Mouse (Mus musculus) neural tube, embryonic 12.5 days (tissue): ENCODE data around the gene Cald1. TPM values are rescaled to one million over a fixed set of nuclear protein-coding genes. Genes with fewer than 3 reads are reported as not detected.

Experiments
- ATAC-seq: fragments of 200-750 bp; cut with Nextera tagmentation; 2 replicates; pipeline ENCODE4 v1.8.0; 2017; ENCODE audit warnings: low read depth, mild to moderate bottlenecking, moderate TSS enrichment, moderate library complexity; ENCODE audit not compliant: low FRiP score
- H3K27ac ChIP-seq: fragments of 300-500 bp; sonication (generic); 2 replicates; pipeline ENCODE4 v1.5.1; 2016
- H3K27me3 ChIP-seq: fragments of 300-500 bp; sonication (generic); replicated peaks from 2 replicates; pipeline ENCODE4 v1.6.1; 2016; ENCODE audit warnings: mild to moderate bottlenecking
- H3K36me3 ChIP-seq: fragments of 300-500 bp; sonication (generic); 2 replicates; pipeline ENCODE4 v1.6.1; 2016; ENCODE audit warnings: mild to moderate bottlenecking
- H3K4me1 ChIP-seq: fragments of 300-500 bp; sonication (generic); 2 replicates; pipeline ENCODE4 v1.6.1; 2016
- H3K4me2 ChIP-seq: fragments of 300-500 bp; sonication (generic); replicated peaks from 2 replicates; pipeline ENCODE4 v1.6.1; 2016; ENCODE audit warnings: mild to moderate bottlenecking
- H3K4me3 ChIP-seq: fragments of 300-500 bp; sonication (generic); 2 replicates; pipeline ENCODE4 v1.5.1; 2016
- H3K9ac ChIP-seq: fragments of 300-500 bp; sonication (generic); 2 replicates; pipeline ENCODE4 v1.6.1; 2016; ENCODE audit warnings: mild to moderate bottlenecking
- H3K9me3 ChIP-seq: fragments of 300-500 bp; sonication (generic); 2 replicates; pipeline ENCODE4 v1.6.1; 2016; ENCODE audit warnings: mild to moderate bottlenecking
- WGBS: fragments of 180-500 bp; shearing (Covaris S2); methylation state at CpG from one replicate; pipeline ENCODE4 v1.1.7; 2016; 5-methylcytosine and 5-hydroxymethylcytosine counted together
- polyA plus RNA-seq: library from polyadenylated mRNA; unstranded; fragments of >200 nt; fragmentation: Nextera tagmentation; extraction: Ambion mirVana; gene quantifications from 2 replicates; pipeline ENCODE4 v1.2.1, GENCODE M21; 2016

The Cald1 gene
- polyA plus RNA-seq: 90.0 and 112 TPM in 2 replicates

DNA sequence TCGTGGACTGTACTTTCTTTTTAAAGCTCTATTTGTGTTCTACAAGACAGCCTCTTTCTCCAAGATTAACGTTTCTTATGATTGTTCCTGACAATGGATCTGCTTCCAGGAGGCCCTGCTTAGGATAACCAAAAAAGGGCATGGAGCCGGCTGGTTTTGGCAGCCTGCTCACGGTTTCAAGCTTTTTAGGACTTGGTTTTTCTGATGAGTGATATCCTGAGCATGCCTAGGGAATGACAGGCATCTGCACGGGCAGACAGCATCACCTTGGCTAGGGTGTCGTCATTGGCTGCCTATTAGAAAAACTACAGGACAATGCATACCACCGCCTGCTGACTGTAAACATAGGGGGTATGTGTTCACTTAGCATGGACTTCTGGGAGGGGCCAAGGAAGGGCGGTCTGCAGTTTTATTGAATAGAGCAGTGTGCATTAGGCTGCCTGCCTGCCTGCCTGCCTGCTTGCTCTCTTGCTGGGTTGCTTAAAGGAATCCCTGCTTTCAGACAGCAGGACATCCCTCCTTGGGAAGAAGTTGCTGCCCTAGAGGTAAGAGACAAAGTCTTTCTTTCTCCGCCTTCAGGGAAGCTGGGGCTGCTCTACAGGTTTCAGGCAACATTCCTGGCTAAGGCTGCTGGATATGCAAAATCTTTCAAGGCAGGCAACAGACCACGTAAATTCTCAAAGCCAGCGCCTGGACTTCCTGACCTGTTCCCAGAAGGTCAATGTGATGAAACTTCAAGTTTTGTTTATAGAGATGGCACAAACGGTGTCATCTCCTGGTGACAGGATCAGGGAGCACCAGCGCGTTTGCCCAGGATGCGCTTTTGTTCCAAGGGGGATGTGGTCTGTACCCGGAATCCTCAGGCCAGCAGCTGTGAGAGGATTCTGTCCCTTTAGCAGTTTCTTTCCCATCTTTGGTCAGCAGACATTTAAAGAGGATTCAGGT is at the start of gene Cald1:
Gene Cald1, plus strand, starts transcription at position 380 of the 945 bp plus-strand sequence.
- Histone ChIP-seq H3K9ac (no peak within 1 kb of the TSS), H3K36me3 (no peaks in the 10 kb centered on the region), H3K9me3 (no peaks in the 10 kb centered on the region), H3K27me3 (no peaks in the 10 kb centered on the region), H3K4me1 (peaks cover 6% of the 10 kb centered on the region), H3K27ac (no peak within 1 kb of the TSS), H3K4me3 (0 out of 2 replicates have a peak within 1 kb of the TSS, but pooled peaks have one; percentile 9), H3K4me2 (peak within 1 kb of the TSS; percentile 47)
- ATAC-seq: no peak
- 9% methylated on average over 16 of the region's 16 CpGs for WGBS

DNA sequence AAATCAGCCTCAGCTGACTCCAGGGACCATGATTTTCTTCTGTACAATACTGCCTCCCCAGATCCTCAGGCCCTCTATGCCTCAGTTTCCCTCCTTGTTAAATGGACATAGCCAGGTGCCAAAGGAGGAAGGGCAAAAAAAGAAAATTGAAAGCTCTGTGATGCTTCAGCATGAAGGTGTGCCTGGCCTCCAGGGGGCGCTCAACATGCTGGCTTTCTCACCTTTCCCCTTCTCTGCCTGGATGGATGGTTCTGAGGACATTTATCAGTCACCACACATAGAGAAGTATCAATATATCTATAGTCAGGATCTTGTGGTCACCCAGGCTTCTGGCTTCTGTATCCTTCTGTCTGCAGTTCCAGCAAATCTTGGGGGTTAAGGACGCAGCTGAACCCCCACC is 49.3 kb upstream of the Cald1 start:
- H3K27ac ChIP-seq: no peak overlapping the region
- no peak for ATAC-seq

DNA sequence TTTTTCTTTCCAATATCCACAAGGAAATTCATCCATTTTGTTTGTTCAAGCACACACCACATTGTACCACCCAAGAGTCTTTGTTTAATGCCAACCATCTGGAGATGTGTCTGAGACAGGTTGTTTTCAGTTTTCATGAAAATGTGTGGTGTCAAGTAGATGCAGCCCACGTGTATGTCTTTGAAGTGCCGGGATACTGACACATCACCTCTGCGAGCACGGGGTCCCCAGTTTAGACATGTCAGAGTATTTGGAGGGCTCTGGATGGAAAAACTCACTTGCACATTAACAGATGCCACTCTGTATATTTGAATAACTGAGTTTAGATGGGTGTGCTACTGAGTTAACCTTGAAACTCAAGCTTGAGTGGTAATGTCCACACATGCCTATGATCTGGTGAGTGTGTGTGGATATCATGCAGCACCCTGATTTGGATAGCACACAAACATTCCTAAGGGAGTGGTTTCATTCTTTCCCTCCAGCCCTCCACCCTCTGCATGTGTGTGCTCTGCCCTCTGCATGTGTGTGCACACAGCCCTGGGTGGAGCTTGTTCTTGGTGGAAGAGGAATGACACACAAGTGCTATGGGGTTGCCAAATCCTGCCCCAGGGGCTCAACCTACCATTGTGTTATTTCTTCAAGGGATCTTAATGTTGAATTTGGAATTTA is 45.7 kb upstream of the Cald1 start:
- H3K4me2 ChIP-seq: no peak overlapping the region
- H3K9ac ChIP-seq: no peak overlapping the region
- H3K27ac ChIP-seq: no peak overlapping the region
- no peaks in the 10 kb centered on the region for H3K36me3 ChIP-seq
- WGBS: 89% methylated on average over 4 of the region's 4 CpGs
- H3K4me3 ChIP-seq: no peak overlapping the region
- H3K27me3 ChIP-seq: no peaks in the 10 kb centered on the region
- no peak for ATAC-seq
- H3K4me1 ChIP-seq: peaks cover 7% of the 10 kb centered on the region; the same call in 1 of the 2 replicates
- H3K9me3 ChIP-seq: no peaks in the 10 kb centered on the region

More for the DNA sequence above, 49.3 kb upstream of the Cald1 start:
- H3K36me3 ChIP-seq: no peaks in the 10 kb centered on the region
- H3K9ac ChIP-seq: no peak overlapping the region
- WGBS: 42% methylated on average over 2 of the region's 2 CpGs
- no peak overlapping the region for H3K4me2 ChIP-seq
- no peak overlapping the region for H3K4me3 ChIP-seq
- H3K27me3 ChIP-seq: no peaks in the 10 kb centered on the region
- peaks cover 8% of the 10 kb centered on the region; the same call in 1 of the 2 replicates for H3K4me1 ChIP-seq
- H3K9me3 ChIP-seq: no peaks in the 10 kb centered on the region

DNA sequence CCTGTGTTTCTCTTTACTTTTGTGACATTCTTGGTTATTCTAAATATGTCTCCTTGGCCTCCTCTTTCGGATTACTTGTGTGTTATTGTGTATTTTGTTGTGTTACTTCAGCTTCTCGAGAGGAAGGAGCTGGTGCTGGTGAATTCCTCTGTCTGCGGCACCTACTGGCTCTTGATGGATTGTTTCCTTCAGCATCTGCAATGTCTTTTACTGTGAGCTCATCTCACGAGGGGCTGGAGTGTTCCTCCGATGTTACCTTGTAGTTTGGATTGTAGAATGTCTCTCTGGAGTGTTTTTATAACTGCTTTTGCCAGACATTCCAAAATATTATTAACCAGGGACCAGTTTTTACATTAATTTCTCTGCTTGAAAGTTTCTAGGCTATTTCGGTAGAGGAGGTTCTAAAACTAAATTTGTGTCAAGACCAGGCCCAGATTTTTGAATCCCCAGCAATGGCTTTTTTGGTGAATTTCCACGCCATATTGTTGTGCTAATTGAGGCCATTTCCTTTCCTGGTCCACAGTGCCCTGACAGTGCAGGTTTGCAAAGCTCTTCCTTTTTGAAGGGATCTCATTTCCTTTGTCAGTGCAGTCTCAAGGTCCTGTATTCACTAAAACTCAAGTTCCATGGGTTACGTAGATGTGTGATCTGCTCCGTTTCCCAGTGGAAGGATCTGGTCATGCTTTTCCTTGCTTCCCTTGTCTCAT is 43.9 kb upstream of the Cald1 start:
- WGBS: 66% methylated on average over 9 of the region's 9 CpGs
- Histone ChIP-seq H3K9me3 (no peaks in the 10 kb centered on the region), H3K27ac (no peak overlapping the region), H3K27me3 (no peaks in the 10 kb centered on the region), H3K9ac (no peak overlapping the region), H3K4me2 (no peak overlapping the region), H3K4me1 (no peaks in the 10 kb centered on the region), H3K36me3 (no peaks in the 10 kb centered on the region), H3K4me3 (no peak overlapping the region)
- ATAC-seq: no peak

DNA sequence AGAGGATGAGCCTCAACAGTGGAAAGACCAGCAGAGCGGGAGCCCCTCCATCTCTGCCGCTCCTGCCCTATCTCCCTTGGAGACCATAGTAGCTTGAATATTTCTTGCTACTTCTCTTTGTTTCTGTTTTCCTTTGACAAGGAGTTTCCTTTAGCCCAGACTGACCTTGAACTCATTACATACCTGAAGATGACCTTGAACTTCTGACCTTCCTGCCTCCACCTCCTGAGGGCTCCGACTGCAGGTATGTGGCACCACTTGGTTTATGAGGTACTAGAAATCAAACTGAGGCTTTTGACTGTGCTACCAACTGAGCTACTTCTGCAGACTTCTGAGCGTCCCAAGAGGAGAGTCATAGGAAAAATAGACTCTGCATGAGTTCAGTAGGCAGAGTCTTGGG is 38.8 kb upstream of the Cald1 start:
- ATAC-seq: no peak
- 86% methylated on average over 4 of the region's 4 CpGs for WGBS
- no peaks in the 10 kb centered on the region for H3K9me3 ChIP-seq

DNA sequence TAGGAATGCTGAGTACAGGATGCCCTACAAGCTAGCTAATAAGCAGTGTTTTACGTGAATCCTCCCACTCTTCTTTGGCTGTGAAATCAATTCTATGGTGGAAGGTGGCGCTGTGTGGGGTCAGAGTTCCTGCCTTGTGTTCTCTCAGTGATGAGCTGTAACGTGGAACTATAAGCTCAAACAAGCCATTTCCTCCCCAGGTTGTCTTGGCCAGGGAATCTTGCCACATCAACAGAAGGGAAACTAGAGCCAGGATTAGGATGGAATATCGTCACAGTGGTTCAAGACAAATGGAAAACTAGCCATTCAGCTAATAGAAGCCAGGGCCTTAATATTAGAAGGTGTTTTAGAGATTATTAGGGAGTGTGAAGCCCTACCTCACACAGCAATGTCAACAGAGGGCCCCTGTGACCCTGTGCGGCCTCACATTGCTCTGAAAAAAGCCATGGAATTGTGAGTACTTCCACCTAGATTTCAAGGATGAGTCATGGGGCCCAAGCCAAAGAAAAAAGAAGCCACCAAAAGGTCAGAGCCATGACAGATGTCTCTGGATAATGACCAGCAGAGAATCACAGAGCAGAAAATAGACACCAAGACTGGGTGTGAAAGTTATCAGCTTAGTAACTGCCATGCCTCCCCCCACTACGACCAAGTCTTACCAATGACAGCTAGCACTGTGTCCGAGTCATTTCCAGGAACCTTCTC is 33.0 kb upstream of the Cald1 start:
- H3K4me2 ChIP-seq: no peak overlapping the region
- H3K27me3 ChIP-seq: no peaks in the 10 kb centered on the region
- 70% methylated on average over 7 of the region's 7 CpGs for WGBS
- no peak overlapping the region for H3K9ac ChIP-seq
- no peaks in the 10 kb centered on the region for H3K4me1 ChIP-seq
- ATAC-seq: no peak
- H3K36me3 ChIP-seq: no peaks in the 10 kb centered on the region
- no peak overlapping the region for H3K4me3 ChIP-seq
- no peak overlapping the region for H3K27ac ChIP-seq
- no peaks in the 10 kb centered on the region for H3K9me3 ChIP-seq

More for the DNA sequence above, 38.8 kb upstream of the Cald1 start:
- Histone ChIP-seq H3K36me3 (no peaks in the 10 kb centered on the region), H3K27me3 (no peaks in the 10 kb centered on the region), H3K27ac (no peak overlapping the region), H3K4me1 (no peaks in the 10 kb centered on the region), H3K4me3 (no peak overlapping the region), H3K4me2 (no peak overlapping the region), H3K9ac (no peak overlapping the region)

DNA sequence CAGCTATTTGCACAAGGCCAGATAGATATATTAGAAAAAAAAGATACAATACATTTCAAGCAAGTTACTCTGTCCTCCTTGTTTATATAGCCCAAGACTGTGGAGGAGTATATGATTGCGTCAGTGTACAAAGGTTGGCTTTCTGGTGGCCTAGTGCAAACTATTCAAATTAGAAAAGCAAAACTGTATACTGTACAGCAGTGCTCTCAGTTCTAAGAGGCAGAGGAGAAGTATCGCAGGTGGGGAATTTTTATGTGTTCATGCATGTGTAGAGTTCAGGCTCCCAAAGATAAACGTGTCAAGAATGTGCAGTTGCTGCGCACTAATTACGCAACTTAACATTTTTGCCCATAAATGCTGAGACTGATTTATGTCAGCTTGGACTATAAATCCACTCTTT is 31.0 kb upstream of the Cald1 start:
- 85% methylated on average over 5 of the region's 5 CpGs for WGBS
- no peak for ATAC-seq
- no peaks in the 10 kb centered on the region for H3K9me3 ChIP-seq

DNA sequence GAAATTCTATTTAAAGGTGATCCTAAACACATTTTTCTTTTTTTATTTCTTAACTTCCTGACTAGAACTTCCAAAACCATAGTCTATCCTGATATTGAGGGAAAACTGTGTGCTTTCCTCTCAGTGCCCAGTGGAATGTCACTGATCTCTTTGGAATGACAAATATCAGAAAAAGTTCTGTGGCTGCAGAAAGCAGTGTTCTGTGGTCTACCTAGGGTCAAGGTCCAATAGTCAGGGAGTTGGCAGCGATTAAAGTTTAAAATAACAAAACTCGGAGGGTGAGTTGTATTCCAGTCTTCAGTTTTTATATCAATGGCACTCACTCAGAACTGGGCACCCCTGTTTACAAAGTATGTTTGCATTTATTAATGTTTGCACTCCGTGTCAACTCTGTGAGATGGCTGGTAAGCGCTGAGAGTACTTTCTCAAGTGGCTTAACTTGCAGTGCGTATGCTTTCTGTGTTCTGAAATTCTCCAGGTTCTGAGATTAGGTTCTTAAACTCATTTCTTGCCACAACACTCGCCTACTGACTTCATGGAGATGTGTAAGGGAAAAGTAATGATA is 18.7 kb upstream of the Cald1 start:
- H3K27ac ChIP-seq: no peak overlapping the region
- no peaks in the 10 kb centered on the region for H3K9me3 ChIP-seq
- H3K4me1 ChIP-seq: no peaks in the 10 kb centered on the region
- no peak for ATAC-seq
- no peaks in the 10 kb centered on the region for H3K27me3 ChIP-seq
- 87% methylated on average over 6 of the region's 6 CpGs for WGBS
- H3K4me3 ChIP-seq: no peak overlapping the region
- no peaks in the 10 kb centered on the region for H3K36me3 ChIP-seq
- H3K9ac ChIP-seq: no peak overlapping the region
- H3K4me2 ChIP-seq: no peak overlapping the region

More for the DNA sequence above, 31.0 kb upstream of the Cald1 start:
- Histone ChIP-seq H3K4me2 (no peak overlapping the region), H3K4me1 (no peaks in the 10 kb centered on the region), H3K9ac (no peak overlapping the region), H3K36me3 (no peaks in the 10 kb centered on the region), H3K4me3 (no peak overlapping the region), H3K27ac (no peak overlapping the region), H3K27me3 (no peaks in the 10 kb centered on the region)

DNA sequence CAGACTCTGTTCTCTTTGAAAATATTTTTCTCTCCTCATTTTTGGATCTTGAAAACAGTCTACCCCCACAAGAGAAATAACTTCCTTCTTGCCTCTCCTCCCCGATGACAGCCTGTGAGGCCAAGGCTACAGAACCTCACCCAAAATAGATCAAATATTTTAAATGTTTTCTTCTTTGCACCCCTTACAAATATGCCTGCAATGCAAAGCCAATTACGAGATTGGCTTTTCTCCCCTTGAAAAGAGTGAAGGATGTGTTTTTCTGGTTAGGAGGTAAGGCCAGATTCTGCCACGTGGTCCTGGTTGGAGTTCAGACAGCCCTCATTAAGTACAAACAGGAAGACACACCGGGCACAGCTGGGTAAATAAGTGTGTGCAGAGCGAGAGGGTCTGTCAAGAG is 14.9 kb upstream of the Cald1 start:
- no peak overlapping the region for H3K4me3 ChIP-seq
- H3K9me3 ChIP-seq: no peaks in the 10 kb centered on the region
- H3K36me3 ChIP-seq: no peaks in the 10 kb centered on the region
- no peaks in the 10 kb centered on the region for H3K27me3 ChIP-seq
- no peaks in the 10 kb centered on the region for H3K4me1 ChIP-seq
- H3K9ac ChIP-seq: no peak overlapping the region
- H3K27ac ChIP-seq: no peak overlapping the region
- ATAC-seq: no peak
- 74% methylated on average over 5 of the region's 5 CpGs for WGBS
- no peak overlapping the region for H3K4me2 ChIP-seq

DNA sequence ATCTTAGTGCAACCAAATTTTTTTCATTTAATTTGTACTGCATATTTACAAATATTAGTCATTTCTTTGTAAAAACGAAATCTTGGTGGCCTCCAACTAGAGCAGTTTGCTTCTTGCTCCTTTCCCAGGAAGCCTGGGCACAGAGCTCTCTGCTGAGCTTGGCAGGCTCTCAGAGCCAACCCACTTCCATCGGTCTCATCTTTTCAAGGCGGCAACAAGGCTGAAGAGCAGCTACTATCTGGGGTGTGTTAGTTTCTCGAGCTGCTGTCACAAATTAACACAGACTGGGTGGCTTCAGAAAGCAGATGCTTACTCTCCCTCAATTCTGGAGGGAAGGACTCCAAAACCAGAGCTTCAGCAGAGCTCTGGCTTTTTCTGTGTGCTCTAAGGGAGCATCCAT is 10.2 kb upstream of the Cald1 start:
- no peak overlapping the region for H3K4me2 ChIP-seq
- H3K9ac ChIP-seq: no peak overlapping the region
- H3K36me3 ChIP-seq: no peaks in the 10 kb centered on the region
- no peak for ATAC-seq
- H3K4me1 ChIP-seq: no peaks in the 10 kb centered on the region
- H3K27me3 ChIP-seq: no peaks in the 10 kb centered on the region
- H3K27ac ChIP-seq: no peak overlapping the region
- H3K9me3 ChIP-seq: no peaks in the 10 kb centered on the region
- WGBS: 79% methylated on average over 4 of the region's 4 CpGs
- H3K4me3 ChIP-seq: no peak overlapping the region

DNA sequence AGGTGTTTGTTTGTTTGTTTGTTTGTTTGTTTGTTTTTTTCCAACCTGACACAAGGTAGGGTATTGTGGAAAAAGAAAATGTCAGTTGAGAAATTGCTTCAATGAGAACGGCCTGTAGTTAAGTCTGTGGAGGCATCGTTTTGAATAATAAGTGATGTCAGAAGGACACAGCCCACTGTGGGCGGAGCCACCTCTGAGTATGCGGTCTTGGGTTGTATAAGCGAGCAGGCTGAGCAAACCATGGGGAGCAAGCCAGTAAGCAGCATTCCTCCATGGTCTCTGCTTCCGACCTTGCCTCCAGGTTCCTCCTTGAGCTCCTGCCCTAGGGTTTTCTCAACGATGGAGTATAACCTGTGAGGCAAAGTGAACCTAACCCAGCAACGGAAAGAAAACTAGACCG is 7.6 kb upstream of the Cald1 start:
- Histone ChIP-seq H3K27ac (no peak overlapping the region), H3K9ac (no peak overlapping the region), H3K4me2 (no peak overlapping the region), H3K4me1 (no peaks in the 10 kb centered on the region), H3K27me3 (no peaks in the 10 kb centered on the region), H3K36me3 (no peaks in the 10 kb centered on the region), H3K4me3 (no peak overlapping the region), H3K9me3 (no peaks in the 10 kb centered on the region)
- ATAC-seq: no peak
- WGBS: 92% methylated on average over 9 of the region's 9 CpGs
